Mouse (Mus musculus) megakaryocyte, adult 5-6 weeks (primary cell): ENCODE data around the gene Sema3e. TPM values are rescaled to one million over a fixed set of nuclear protein-coding genes. Genes with fewer than 3 reads are reported as not detected.

Experiments used
- ATAC-seq: 2 replicates; pipeline ENCODE4 v1.8.0; 2016; ENCODE audit warnings: mild to moderate bottlenecking, inconsistent platforms; ENCODE audit not compliant: poor library complexity, severe bottlenecking
- total RNA-seq, 2 experiments: library from RNA; stranded (forward) in 1 of 2; stranded (reverse) in 1 of 2; fragments of 153-499, 151-499 nt in 1 of 2; fragments of 221-1000, 200-1000 nt in 1 of 2; gene quantifications; 2 replicates each; pipeline versions ENCODE4 v1.2.3 to v1.2.4; 2015 to 2017

The Sema3e gene
- total RNA-seq, 2 experiments from 2014 or later: not detected

DNA sequence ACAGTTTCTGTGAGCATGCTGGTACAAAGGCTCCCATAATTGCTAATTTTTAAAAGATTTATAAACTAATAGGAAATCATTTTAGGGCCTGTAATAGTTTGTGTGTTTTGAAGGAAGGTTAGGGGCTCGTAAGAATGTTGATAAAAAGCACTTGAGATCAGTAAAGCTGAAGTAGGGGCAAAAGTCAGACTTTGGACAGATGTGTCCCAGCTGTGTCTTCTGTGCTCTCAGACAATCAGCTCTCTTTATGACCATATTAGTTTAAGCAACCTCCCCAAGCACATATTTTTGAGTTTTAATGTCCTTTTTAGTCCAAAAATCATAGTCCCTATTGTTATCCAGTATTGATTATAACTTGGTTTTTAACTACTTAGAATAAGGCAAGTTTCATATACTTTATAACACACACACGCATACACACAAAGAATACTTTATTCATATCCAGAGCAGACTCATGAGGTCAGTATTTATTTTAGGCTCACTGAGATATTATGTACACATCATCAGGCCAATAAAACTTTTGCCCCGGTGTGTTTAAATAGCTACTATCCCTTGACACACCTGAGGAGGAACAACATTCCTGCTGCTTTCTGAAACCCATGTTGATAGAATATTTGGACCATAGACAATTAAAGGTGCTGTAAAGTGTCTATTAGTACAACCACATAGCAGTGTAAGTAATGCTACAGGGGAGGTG, 173.4 kb downstream of the Sema3e start:
- ATAC-seq: no peak

DNA sequence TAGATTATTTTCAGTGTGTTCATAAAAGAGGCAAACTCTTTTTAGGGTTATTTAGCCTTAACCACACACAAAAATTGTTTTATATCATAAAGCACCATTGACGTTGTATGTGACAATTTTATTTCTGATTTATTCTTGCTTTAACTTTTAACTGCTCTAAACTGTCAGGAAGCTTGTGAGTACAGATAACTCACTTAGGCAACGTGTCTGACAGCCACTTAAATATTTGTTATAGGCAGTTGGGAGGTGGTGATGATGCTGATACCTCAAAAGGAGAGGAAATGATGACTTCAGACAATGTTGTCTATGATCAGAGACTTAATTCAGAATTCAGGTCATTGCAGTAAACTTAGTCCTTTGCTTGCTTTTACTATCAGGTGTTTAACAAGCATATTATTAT, 181.7 kb downstream of the Sema3e start:
- ATAC-seq: no peak

DNA sequence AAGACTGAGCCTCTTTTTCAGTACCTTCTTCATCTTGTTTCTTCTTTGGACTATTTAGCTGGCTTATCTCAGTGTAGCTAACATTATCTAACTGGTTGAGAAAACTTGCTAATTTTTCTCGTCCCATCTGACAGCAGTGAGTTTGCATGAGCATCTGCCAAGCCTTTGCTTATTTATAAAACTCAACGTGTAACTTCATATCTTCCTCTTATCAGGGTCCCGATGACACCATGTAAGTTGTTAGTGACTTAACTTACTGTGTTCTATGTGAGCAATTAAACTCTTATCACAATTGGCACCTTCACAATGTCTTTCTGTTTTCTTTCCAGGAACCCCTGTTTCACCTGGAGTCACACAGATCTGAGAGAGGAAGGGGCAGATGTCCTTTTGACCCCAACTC, 184.9 kb downstream of the Sema3e start:
- no peak for ATAC-seq

DNA sequence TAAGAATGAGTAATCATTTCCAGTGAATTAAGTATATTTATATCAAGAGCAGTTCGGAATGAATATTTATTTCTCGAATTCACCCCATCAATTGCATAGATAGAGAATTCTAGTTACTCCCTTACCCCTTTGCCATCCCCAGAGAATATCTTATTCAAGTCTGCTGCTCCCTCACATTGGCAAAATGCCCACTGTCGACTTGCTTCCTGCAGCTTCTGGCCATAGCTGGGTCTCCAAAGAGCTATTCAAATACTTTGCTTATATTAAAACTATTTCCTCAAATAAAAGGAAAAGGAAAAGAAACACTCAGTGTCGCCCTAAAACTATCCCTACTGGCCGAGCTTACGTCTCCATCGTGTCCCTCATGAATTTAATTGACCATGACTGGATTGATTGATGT, 191.1 kb downstream of the Sema3e start:
- no peak for ATAC-seq

DNA sequence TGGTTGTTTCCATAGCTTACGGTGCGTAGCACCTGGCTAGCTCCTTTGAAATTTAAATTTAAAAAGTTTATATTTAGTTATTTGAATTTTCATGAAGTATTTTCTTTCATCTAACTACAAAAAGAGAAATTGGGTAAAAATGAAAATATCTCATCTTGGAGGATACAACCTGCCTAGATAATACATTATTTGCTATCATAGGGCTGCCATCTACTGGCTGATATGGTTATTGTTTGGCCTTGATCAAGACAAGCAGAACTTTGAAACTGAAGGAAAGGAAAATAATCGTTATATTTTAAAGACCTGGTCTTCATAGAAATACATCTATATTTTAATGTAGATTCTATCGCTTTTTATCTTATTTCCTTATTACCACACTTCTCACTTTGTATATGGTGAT, 193.6 kb downstream of the Sema3e start:
- ATAC-seq: no peak

DNA sequence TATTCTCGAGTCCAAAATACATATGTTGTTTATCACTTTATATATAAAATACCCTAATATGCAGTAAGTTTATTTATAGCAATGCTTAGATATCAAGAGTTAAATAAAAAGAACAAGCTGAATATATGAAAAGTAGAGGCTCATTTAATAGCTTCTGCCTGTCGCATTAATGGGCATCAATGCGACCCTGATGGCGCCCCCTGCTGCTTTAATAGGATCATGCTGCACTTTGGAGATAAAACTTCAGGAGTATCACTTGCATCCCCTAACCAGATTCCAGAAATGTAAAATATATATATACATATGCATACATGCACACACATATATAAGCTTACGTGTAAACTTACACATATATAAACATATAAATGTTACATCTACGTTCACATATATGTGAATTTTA, 199.4 kb downstream of the Sema3e start:
- no peak for ATAC-seq

DNA sequence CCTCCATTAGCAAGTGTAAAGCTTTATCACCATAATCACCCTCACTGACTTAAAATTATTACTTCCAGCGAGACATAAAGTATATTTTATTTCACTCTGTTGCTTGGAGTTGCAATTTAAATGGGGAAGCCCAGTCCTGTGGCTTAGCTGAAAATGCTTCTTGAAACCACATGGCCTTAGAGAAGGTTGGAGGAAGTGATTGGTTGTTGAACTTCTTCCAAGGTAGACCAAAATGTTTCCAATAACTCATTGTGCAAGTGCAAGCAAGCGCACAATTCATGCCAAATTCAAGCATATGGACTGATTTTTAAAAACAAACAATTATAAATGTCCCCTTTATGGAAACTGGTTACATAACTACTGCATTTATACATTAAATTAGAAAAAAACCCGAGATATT, 206.0 kb downstream of the Sema3e start:
- no peak for ATAC-seq

DNA sequence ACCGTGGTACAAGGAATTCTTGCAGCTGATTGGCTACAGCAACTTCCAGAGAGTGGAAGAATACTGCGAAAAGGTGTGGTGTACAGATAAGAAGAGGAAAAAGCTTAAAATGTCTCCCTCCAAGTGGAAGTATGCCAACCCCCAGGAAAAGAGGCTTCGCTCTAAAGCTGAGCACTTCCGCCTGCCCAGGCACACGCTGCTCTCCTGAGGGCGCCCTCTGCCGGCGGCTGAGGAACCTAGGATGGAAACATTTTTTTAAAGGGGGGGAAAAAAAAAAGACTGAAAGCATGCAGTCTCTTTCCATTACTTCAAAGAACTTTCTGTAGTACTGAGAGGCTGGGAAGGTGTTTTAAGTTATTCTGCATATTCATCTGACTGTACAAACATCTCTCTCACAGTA, 227.5 kb downstream of the Sema3e start:
- no peak for ATAC-seq

DNA sequence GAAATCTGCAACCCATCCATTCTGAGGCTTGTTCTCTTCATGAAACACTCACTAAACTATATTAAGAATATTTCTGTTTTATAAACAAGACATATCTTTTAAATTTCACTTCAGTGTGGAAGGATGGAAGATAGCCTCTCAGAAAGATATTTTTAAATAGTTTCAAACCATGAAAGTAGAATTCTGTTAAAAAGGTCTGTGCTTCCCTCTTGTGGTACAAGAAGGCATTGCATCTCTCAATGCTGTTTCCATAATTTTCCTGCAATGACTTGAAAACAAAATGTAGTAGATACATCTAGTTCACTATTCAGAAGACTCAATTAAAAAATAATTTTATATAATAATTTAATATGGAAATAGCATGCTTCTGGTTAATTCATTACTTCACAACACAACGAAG, 228.3 kb downstream of the Sema3e start:
- no peak for ATAC-seq

DNA sequence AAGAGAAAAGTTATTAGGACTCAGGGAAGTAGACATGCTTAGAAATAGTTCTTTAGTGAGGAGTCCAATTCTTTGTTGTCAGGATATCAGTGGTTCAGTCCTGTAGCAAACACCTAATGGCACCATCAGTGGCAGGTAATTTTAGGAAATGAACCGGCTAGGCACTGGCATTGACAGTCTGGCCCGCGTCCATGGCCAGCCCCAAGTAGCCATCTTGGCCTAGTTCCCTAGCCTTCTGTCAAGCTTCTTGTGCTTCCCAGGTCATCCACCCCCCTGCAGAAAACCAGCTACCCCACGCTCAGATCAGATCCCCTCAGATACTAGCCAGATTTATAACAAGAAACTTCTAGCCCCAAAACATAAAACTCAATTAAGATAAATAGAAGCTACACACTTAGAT, 235.1 kb downstream of the Sema3e start:
- no peak for ATAC-seq

DNA sequence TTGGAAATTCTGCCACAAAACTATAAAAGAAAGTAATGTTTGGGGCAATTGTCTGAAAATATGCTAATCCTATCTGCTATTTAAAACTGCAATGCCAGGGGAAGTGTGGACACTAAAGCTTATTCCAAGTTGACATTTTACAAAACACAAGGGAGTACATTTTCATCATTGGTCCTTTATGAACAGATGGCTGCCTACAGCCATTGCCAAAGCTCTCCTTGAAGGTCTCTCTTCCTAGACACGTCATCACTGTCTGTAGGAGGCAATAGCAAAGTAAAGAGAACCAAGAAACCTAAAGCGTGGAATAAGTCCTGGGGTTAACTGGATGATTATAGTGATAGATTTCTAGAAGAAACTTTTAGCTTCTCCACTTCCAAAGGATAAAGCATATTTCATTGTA, 242.3 kb downstream of the Sema3e start:
- no peak for ATAC-seq

Other genes with a start within 250 kb of the Sema3e start
- gene Speer3, start 233.7 kb upstream of the Sema3e start, total RNA-seq (2015): not detected in 2 replicates
- gene Speer3, start 233.7 kb upstream of the Sema3e start, total RNA-seq (2017): not detected in 2 replicates